Mouse (Mus musculus) ES-Bruce4 (cell line): Measurements from ENCODE around the gene Urah.

Experiments used
- CTCF ChIP-seq: IDR thresholded peaks from one replicate; pipeline ENCODE4 v1.8.1; 2011; ENCODE audit warnings: low read depth, low read length
- EP300 ChIP-seq: IDR thresholded peaks from 2 replicates; pipeline ENCODE4 v1.6.1; 2011; ENCODE audit warnings: low read depth, low read length; ENCODE audit not compliant: insufficient read depth
- POLR2A ChIP-seq: IDR thresholded peaks from one replicate; pipeline ENCODE4 v1.8.1; 2011; ENCODE audit warnings: low read length; ENCODE audit not compliant: insufficient read depth

GRCm38 (mm10) chr7:140821653-140822329 lies 13.0 kb upstream of the Urah start, which contains the start of gene Zfp941:
- TF ChIP-seq CTCF (no peak), POLR2A (peak; percentile 59), EP300 (0 out of 2 replicates have a peak, but pooled peaks have one; percentile 15)
